Mouse (Mus musculus): ENCODE measurements around the gene Cacnb1.

Gene Cacnb1

DNA sequence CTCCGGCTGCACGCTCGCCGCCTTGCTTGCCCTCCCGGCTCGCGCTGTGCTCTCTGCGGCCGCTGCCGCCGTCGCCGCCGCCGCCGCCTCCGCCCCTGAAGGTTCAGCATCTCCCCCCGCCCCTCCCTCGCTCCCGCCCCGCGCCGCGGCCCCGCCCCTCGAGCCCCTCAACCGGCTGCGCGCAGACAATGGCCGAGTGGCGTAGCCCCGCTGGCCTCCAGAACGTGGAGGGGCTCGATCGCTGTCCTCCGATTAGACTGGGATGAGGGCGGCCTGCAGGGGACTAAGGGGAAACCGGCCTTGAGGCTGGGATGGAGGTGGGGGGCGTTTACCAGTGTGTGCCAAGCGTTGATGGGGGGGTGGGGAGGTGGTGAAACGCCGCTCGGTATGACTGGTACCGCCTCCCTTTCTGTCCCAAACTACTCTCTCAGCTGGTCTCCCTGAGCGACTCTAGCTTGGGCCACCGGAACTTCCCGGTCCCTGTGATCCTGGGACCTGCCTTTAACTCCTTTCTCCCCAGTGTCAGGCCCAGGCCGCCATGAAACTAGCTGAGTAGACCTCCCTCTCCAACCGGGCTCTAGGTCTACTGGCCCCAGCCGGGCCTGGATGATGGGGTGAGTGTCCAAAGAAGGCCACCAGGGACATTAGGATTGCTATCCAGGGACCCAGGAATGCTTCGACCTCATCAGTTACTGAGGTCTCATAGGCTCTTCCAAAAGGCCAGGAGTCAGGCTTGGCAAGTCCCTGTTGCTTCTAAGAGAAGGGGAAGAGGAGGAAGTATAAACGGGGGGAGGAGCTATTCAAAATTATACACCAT is at the start of gene Cacnb1:
Gene Cacnb1 (minus strand): TSS at position 480 of the 817 bp plus-strand sequence.
- DNase-seq (ENCODE audit: extremely low spot score, low read depth, low spot score): no peak

DNA sequence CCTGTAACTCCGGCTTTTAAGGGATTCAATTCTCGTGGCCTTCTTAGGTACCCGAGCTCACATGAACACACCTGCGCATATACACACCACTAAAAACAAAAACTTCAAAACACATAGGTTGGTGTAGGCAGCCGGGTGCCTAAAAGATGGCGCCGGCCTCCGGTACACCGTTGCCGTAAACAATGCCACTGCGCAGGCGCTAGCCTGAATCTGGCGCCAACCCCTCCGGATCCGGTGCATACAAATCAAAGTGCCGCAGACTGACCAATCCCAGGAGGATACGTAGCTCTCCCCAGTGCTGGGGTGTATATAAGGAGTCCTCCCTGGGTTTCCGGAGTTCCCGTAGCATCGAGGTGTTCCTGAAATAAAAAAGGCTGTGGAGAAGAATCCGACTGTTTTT is 44.4 kb upstream of the Cacnb1 start:
- no peak for DNase-seq (ENCODE audit: extremely low spot score, low read depth, low spot score)

DNA sequence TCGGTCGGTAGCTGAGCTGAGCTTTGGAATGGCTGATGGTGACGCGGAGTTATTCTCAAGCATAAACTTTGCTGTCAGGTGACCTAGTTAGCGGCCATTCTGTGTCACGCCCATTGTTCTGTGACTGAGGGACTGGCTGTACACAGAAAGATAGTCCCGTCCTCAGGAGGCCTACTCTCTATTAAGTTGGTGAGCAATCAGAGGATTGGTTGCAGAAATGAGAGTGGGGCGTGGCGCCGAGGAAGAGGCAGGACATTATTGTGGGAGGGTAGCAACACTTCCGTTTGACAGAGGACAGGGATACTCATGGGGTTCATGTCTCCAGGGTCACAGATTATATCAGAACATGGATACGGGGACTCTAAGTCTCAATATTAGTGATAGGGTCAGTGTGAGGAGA is 43.4 kb upstream of the Cacnb1 start:
- DNase-seq (ENCODE audit: extremely low spot score, low read depth, low spot score): no peak

DNA sequence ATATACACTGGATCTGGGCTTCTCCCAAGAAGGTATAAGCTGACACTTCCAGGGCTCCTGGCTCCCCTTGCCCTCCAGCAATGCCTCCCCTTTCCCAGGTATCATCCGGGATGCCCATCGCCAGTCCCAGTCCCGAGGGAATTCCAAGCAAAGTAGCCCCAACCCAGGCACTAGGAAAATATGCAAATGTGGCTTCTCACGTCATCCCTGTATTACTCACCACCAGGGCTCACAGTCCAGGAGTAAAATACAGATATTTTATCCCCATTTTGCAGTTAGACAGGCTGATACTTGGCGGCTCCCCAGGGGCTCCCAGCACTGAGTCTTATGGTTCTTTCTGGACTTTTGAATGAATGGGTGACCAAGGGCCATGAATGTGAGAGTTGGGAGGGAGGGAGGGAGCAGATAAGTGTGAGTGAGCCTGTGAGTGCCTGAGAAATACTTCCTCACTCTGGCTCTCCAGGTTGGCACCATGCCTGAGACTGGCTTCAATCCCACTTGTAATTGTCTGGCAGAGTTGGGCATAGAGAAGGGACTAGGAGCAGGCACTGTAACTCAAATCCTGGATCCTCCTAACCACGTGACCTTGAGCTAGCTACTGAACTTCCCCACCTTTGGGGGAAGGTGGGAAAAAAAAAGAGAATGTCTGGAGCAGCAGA is 39.2 kb upstream of the Cacnb1 start:
- DNase-seq (ENCODE audit: extremely low spot score, low read depth, low spot score): no peak

DNA sequence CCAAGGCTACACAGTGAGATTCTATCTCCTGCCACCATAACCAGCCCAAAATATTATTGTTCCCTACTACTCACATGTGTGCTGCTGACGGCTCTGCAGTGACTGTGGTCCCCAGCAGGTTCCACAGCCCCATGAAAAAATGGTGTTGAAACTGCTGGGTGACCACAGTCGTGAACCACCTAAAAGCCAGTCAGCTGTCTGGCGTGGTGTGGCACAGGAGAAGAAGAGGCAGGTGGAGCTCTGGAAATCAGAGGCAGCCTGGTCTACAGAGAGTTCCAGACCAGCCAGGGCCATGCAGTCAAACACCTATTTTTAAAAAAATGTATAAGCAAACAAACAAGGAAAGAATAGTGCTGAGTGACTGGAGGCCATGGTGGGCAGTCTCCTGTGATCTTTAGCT is 38.6 kb upstream of the Cacnb1 start:
- no peak for DNase-seq (ENCODE audit: extremely low spot score, low read depth, low spot score)

DNA sequence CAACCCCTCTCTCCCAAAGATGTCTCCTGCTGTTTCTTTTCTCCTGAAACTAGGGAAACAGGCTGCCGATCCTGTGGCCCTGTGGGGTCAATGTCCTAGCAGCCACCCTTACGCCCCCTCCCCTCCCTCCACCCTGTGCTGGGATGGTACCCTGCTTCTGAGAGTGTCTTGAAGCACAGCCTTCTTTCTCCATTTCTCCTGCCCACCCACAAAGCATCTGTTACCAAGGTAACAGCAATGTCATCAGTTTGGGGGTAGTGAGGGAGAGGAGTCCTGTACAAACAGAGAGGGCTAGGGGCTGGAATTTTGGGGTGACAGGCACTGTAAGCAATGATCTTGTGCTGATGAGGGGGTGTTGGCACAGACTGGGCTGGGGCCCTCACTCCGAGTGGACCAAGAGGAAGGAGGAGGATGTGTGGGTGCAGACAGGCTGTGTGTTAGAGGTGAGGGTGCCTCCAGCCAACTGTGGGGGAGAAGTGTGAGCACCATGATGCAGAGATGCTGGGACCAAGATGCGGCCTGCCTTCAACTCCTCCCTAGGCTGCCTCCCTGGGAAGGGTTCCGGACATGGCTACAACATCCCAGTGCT is 37.4 kb upstream of the Cacnb1 start:
- no peak for DNase-seq (ENCODE audit: extremely low spot score, low read depth, low spot score)

DNA sequence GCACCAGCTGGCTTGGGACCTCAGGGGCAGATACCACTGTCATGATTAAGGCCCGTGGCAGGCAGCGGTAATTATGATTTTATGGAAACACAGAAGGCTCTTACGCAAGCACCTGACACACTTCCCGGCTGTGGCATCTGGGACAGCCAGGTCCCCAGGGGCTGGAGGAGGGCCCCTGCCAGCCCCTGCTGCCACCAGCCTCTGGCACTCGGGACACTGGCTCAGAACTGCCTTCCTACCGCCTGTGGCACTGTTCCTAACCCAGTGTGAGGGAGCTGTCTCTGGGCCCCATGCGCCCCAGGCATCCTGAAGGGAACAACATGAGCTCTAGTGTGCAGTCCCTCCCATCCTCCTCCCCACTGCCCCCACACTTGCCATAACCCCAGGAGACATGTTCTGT is 36.8 kb upstream of the Cacnb1 start:
- no peak for DNase-seq (ENCODE audit: extremely low spot score, low read depth, low spot score)

DNA sequence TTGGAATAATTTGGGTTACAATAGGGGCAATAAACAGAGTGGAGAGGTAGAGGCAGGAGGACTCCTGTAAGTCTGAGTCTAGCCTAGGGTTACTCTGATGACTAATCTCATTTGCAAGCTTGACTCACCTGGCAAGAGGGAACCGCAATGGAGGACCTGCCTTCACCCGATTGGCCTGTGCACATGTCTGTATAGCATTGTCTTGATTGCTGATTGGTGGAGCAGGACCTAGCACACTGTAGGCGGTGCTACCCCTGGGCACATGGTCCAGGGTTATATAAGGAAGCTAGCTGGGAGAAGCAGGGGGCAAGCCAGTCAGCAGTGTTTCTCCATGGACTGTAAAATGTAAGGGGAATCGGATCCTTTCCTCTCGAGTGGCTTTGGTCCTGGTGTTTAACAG is 35.2 kb upstream of the Cacnb1 start:
- DNase-seq (ENCODE audit: extremely low spot score, low read depth, low spot score): no peak

DNA sequence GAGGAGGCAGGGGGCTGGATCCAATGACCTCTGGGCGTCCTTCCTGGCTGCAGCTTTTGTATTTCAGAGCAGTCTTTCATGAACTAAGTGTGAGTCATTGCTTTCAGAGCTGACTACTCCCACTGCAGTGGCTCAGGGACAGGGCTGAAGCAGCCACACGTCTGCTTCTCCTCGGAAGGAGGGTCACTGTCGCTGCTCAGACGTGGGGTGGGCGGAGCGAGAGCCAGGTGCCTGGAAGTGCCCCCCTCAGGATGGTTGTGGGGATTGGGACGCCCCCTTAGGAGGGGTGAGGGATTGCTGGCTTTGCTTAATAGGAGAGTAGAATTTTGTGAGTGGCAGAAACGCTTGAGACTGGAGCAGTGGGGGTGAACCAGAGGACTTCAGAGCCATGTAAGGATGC is 34.6 kb upstream of the Cacnb1 start:
- DNase-seq (ENCODE audit: extremely low spot score, low read depth, low spot score): no peak

DNA sequence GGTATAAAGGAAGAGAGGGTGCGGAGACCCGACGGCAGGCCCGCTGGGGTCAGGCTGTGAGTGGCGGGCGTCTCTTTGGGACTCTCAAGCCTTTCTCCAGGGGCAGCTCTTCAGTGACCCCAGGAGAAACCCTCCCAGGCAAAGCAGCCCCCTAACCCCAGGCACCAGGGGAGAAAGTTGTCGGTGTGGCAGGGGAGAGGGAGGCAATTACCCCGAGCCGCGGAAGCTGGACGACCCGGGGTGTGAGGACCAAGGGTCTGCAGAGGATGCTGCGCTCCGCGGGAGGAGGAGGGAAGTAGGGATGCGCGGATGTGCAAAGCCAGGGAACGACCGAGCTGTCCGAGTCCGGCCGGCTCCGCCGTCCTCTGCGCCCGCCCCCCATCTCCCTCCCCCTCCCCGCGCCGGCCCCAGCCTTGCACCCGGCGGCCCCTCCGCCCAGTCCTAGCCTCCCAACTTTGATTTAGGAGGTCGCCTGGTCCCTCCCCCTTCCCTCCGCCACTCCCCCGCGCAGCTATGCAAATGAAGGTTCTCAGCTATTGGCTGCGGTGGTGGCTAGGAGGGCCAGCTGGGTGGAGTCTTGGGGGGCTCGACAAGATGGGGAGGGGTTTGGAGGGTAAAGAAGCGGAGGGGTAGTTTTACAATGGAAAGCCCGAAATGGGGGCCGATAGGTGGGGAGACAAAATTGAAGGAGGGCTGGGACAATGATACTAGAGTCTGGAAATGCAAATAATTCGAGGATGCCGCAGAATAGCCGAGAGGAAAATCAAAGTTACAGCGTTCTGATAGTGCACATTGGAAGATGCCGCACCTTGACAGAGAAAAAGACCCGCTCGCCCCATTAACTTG is 30.4 kb upstream of the Cacnb1 start, which contains the start of gene Stac2:
Gene Stac2 (minus strand): TSS at position 474 of the 846 bp plus-strand sequence.
- DNase-seq (ENCODE audit: extremely low spot score, low read depth, low spot score): no peak

DNA sequence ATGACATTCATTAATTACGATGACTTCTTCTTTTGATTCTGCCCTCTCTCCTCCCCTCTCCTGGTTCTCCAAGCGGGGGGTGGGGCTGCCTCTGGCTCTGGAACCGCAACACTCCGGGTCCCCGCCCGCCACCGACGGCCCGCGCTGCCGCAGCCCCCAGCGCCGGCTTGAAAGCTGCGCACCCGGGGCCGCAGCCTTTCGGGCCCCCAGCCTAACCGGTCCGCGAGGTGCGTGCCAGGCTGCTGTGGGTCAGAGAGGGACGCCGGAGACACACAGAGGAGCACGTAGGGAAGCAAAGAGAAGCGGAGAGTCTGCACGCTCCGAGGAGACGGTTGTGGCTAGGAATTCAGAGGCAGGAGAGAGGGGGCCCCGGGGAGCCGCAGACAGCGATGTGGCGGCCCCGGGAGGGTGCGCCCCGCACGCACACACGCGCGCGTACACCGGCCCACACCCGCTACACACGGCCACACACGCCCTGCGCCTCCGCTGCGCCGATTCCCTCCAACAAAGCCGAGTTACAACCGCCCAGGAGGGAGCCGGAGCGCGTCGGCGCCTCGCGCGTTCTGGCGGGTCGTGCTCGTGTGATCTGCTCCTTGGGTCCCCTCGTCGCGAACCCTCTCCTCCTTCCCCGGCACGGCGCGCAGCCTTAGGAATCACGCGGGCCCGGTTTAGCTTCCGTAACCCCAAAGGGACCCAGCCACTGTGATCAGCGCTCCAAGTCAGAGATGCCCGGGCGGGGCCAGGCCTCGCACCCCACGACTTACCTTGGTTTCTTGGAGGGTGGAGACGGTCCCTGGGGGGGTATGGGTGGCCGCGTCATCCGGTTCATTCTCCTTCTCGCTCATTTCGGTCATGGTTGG is 29.5 kb upstream of the Cacnb1 start:
- DNase-seq (ENCODE audit: extremely low spot score, low read depth, low spot score): no peak

DNA sequence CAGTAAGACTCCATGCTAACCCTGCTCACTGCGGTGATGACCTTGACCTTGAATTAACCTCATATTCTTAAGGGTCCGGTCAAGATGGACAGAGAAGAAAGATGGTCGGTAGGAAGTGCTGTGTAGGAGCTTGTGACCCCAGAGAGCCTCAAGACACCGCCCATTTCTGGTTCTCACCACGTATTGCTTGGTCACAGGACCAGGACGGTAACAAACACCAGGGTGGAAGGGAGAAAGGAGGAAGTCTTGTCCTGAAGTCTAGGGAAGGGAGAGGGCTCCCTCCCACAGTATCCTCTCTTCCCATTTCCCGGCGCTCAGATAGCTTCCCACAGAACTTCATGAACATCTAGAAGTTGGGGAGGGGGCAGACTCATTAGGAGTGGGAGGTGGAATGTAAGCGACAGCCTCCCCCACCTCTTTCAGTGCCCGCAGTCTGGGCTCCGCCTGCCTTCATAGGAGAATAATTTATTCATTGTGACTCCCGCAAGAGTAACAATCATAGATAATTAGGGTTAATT is 28.8 kb upstream of the Cacnb1 start:
- DNase-seq (ENCODE audit: extremely low spot score, low read depth, low spot score): no peak

DNA sequence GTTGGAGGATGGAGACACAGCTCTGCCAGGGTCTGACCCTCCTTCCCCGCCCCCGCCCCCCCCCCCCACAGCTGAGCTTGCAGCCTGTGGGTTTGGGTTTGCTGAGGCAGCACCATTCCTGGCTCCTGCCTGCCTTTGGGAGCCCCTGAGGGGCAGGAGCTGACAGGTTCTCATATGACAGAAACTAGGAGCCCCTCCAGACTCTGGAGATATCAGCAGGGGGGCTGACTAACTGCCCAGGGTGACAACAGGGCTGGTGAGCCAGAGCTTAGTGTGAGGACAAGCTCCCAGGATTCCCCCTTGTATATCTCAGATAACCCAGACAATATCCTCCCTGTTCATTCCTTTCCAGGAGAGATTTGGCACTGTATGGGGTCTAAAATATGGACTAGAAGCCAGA is 28.1 kb upstream of the Cacnb1 start:
- no peak for DNase-seq (ENCODE audit: extremely low spot score, low read depth, low spot score)

DNA sequence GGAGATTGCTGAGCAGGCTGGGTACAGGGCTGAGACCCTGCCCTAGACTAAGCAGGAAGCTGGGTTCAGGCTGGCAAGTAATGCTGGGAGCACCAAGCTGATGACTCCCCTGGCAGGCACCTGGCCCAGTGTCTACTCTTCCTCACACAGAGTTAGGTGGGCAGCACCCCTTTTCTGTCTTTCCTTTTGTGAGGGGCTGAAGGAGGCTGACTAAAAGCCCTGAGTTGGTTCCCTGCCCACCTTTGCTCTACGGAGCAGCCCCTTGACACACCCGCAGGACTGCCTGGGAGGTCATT is 27.6 kb upstream of the Cacnb1 start:
- no peak for DNase-seq (ENCODE audit: extremely low spot score, low read depth, low spot score)

DNA sequence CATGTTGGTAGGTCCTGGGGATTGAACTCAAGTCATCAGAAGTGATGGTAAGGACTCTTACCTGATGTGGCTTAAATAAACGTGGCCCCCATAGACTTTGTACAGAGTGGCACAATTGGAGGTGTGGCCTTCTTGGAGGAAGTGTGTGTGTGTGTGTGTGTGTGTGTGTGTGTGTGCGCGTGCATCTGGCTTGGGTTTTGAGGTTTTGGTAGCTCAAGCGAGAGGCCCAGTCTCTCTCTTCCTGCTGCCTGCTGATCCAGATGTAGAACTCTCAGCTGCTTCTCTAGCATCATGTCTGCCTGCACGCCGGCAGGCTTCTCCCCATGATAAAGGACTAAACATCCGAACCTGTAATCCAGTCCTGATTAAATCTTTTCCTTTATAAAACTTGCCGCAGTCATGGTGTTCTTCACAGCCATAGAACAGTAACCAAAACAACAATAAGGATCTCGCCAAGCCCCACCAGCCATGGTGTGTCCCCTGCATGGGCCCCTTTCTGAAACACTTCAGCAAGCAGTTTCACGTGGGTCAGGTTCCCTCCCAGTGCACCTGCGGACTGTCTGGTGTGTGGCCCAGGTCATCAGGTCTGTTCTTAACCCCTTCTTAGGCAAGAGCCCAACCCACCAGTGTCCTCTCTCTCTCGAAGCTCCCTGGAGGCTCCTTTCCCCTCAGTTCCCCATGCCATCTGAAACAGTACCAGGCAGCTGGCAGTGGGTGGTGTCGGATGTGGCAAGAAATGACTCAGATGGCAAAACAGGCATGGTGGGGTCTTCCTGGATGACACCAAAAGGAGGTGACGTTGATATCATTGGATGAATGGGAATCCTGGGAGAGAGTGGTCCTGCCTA is 27.1 kb upstream of the Cacnb1 start:
- no peak for DNase-seq (ENCODE audit: extremely low spot score, low read depth, low spot score)

DNA sequence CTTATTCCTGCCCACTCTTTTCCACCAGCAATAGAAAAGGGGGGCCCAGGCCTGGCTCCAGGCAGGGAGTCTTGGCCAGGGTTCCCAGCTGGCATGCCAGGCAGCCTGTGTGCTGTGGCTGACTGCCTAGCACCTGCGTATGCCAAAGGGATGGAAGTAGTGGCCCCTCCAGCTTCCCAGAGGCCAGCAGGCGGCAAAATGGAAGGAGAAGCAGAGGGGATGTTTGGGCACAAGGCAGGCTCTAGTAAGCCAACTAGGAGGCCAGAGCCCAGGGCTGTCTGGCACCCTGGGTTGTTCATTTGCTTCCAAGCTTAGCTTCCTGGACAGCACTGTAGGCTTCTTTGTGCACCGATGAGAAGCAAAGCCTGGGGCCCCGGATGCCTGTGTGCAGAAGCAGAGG is 24.9 kb upstream of the Cacnb1 start:
- no peak for DNase-seq (ENCODE audit: extremely low spot score, low read depth, low spot score)

DNA sequence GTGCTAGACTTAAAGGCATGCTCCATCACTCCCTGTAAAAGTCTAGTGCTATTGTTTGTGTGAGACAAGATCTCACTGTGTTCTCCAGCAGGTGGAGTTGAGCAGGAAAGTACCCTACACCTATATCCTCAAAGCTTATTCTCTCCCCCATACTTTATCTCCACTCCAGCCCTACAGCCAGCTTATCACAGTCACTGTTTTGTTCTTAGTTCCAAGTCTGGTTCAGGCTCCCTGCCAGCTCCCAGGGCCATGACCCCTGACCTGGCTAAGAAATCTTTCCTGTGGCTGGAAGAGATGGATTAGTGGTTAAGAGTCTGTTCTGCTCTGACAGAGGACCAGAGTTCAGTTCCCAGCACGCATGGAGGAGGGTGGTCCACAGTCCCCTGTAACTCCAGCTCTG is 23.6 kb upstream of the Cacnb1 start:
- DNase-seq (ENCODE audit: extremely low spot score, low read depth, low spot score): no peak

DNA sequence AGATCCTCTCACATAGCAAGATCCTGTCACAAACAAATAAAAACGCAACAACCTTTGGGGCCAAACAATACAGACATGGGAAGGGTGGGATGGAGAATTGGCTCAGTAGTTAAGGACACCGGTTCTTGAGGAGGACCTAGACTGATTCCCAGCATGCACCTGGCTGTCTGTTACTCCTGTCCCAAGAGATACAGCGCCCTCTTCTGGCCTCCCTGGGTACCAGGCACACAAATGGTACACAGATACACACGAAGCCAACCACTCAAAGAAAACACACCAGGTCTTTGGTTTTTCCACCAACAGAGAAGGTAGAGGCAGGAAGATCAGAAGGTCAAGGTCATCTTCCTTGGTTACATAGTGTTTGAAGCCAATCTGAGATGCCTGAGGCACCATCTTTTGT is 22.8 kb upstream of the Cacnb1 start:
- no peak for DNase-seq (ENCODE audit: extremely low spot score, low read depth, low spot score)

DNA sequence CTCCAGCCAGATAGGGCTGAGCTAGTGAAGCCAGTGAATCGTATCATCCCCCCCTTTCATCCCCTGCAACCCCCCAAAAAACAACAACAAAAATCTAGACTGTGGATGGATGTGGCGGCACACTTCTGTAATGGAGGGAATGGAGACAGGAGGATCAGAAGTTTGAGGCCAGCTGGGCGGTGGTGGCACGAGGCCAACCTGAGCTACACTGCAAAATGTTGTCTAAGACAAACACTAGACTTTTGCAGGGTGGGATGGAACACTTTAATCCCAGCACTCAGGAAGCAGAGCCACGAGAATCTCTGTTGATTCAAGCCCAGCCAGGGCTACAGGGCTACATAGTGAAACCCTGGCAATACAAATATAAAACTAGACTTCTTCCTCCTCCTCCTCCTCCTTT is 21.2 kb upstream of the Cacnb1 start:
- no peak for DNase-seq (ENCODE audit: extremely low spot score, low read depth, low spot score)
